Mouse (Mus musculus): Measurements from ENCODE around the gene Tph2. TPM values are rescaled to one million over a fixed set of nuclear protein-coding genes. Genes with fewer than 3 reads are reported as not detected.
A peak's percentile ranks its signal among the peaks of the same experiment; 100 is the strongest.

The Tph2 gene
- polyA plus RNA-seq, 1 experiment from 2014 or later: 7.3 TPM

- Histone ChIP-seq H3K27ac (no peak overlapping the region), H3K4me2 (0 out of 2 replicates have a peak overlapping the region, but pooled peaks have one; percentile 12)
- ATAC-seq (replicated peaks): no peak
Measured at GRCm38 (mm10) chr10:115175591-115175991, 9.2 kb downstream of the Tph2 start.

DNA sequence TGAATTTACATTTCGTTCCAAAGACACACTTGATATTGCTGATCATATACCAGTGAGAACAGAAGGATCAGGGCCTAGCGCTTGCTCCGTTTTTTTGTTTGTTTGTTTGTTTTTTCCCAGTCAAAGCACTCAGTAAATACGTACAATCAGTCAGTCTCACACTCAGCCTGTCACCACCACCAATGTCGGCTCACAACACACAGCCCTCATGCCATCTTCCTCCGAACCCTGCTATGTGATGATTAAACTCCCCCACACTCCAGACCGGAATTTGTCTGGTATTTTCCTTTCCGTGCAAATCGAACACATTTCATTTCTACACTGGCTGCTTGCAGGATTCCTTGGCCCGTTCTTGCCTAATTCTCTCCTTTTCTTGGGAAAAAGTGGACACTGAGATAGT, 11.5 kb downstream of the Tph2 start:
- no peak overlapping the region for H3K4me2 ChIP-seq
- no peak overlapping the region for H3K27ac ChIP-seq
- no peaks in the 10 kb centered on the region for H3K9me3 ChIP-seq
- H3K9ac ChIP-seq: no peak overlapping the region
- H3K4me1 ChIP-seq: peaks cover 13% of the 10 kb centered on the region
- no peaks in the 10 kb centered on the region for H3K36me3 ChIP-seq (replicated peaks)
- no peaks in the 10 kb centered on the region for H3K27me3 ChIP-seq (replicated peaks)
- ATAC-seq (replicated peaks): no peak
- WGBS: 80% methylated on average over 10 of the region's 10 CpGs
- H3K4me3 ChIP-seq: no peak overlapping the region

More at GRCm38 (mm10) chr10:115175591-115175991, 9.2 kb downstream of the Tph2 start:
- Histone ChIP-seq H3K36me3 (replicated peaks) (no peaks in the 10 kb centered on the region), H3K9ac (no peak overlapping the region), H3K9me3 (no peaks in the 10 kb centered on the region), H3K4me3 (no peak overlapping the region), H3K4me1 (peaks cover 9% of the 10 kb centered on the region), H3K27me3 (replicated peaks) (no peaks in the 10 kb centered on the region)
- WGBS: 62% methylated on average over 12 of the region's 12 CpGs

DNA sequence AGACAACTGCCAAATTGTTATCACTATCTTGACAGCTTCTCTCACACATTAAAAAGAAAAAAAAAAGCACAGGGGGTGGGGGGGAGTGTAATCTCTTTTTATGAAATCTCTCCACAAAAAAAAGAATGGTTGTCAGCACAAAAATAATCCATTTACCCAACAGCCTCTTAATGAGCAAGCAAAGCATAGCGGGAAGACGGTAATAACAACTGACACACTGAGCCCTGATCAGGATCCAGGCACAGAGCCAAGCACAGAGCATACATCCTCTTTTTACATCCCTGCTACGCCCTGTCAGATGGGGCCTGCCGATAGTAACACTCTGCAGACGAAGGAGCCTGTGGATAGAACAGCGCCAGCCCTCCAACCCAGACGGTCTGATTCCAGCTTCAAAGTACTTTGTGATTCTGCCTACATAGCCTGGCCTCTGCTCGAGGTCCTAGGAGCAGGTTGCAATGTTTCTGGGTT, 13.4 kb downstream of the Tph2 start:
- H3K4me3 ChIP-seq: no peak overlapping the region
- H3K4me1 ChIP-seq: peaks cover 13% of the 10 kb centered on the region
- H3K4me2 ChIP-seq: no peak overlapping the region
- ATAC-seq (replicated peaks): peak; percentile 75
- H3K9me3 ChIP-seq: no peaks in the 10 kb centered on the region
- peak overlapping the region; percentile 21; the same call in 1 of the 2 replicates for H3K27ac ChIP-seq
- no peaks in the 10 kb centered on the region for H3K27me3 ChIP-seq (replicated peaks)
- no peaks in the 10 kb centered on the region for H3K36me3 ChIP-seq (replicated peaks)
- 36% methylated on average over 8 of the region's 8 CpGs for WGBS
- H3K9ac ChIP-seq: no peak overlapping the region

DNA sequence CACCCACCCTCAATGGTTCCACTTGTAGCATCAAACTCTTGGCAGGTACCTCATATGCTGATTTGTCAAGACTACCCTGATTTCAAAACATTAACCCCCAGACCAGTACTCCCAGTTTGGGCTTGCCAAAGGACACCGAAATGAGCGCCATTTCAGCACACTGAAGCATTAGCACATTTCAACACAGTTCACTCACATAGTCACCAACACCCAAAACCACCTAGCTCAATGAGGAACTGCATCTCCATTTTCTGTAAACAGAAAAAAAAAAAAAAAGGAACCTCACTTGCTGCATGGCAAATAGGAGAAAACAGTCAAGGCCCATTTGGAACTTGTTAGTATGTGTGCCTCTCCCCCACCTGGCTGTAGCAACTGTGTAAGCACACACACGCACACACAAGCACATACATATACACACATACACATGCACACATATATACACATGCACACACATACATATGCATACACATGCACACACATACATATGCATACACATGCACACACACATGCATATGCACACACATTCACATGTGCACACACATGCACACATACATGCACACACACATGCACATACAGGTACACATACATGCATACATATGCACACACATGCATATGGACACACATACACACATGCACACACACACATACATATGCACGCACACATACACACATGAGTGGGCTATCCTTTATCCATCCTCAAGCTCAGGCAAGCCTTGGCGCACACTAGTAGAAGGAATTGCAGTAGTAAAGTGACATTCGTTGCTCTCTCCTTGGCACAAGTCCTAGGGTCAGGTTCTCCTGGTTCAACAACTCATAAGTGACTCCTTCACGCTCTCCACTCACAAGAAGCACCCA, 14.1 kb downstream of the Tph2 start:
- H3K4me1 ChIP-seq: peaks cover 13% of the 10 kb centered on the region
- no peaks in the 10 kb centered on the region for H3K9me3 ChIP-seq
- no peak; the same call in 1 of the 2 replicates for ATAC-seq (replicated peaks)
- H3K4me2 ChIP-seq: no peak overlapping the region
- no peaks in the 10 kb centered on the region for H3K36me3 ChIP-seq (replicated peaks)
- H3K4me3 ChIP-seq: no peak overlapping the region
- 80% methylated on average over 7 of the region's 7 CpGs for WGBS
- H3K27ac ChIP-seq: no peak overlapping the region; the same call in 1 of the 2 replicates
- no peaks in the 10 kb centered on the region for H3K27me3 ChIP-seq (replicated peaks)
- H3K9ac ChIP-seq: no peak overlapping the region

DNA sequence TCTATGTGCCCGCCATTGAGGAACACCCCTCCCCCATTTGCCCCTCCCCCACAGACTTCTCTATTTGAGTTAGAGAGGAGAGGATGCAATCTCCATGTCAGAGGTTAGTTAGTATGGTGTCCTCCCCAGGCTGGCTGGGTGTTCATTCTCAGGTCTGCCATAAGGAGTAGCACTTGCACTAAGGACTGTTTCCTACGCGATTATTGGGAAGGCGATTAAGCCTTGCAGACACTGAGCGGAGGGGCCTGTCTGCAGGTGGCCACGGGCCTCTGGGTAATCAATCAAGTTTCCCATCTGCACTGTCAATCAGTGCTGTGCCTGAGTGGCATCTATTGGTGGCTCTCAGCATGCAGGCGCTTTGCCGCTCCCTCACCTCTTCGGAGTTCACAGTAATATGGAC, 15.4 kb downstream of the Tph2 start:
- H3K27me3 ChIP-seq (replicated peaks): no peaks in the 10 kb centered on the region
- H3K27ac ChIP-seq: no peak overlapping the region
- H3K36me3 ChIP-seq (replicated peaks): no peaks in the 10 kb centered on the region
- H3K4me1 ChIP-seq: peaks cover 11% of the 10 kb centered on the region
- 23% methylated on average over 9 of the region's 9 CpGs for WGBS
- ATAC-seq (replicated peaks): peak; percentile 42
- no peaks in the 10 kb centered on the region for H3K9me3 ChIP-seq
- no peak overlapping the region for H3K9ac ChIP-seq
- H3K4me2 ChIP-seq: no peak overlapping the region
- no peak overlapping the region for H3K4me3 ChIP-seq

GRCm38 (mm10) chr10:115160289-115160688, 24.5 kb downstream of the Tph2 start:
- Histone ChIP-seq H3K27me3 (replicated peaks) (no peaks in the 10 kb centered on the region), H3K4me1 (no peaks in the 10 kb centered on the region), H3K9me3 (no peaks in the 10 kb centered on the region), H3K4me2 (no peak overlapping the region), H3K4me3 (no peak overlapping the region), H3K27ac (no peak overlapping the region), H3K36me3 (replicated peaks) (no peaks in the 10 kb centered on the region), H3K9ac (no peak overlapping the region)
- 76% methylated on average over 5 of the region's 5 CpGs for WGBS
- no peak for ATAC-seq (replicated peaks)

- no peaks in the 10 kb centered on the region for H3K9me3 ChIP-seq
- H3K9ac ChIP-seq: no peak overlapping the region
- H3K27me3 ChIP-seq (replicated peaks): no peaks in the 10 kb centered on the region
- no peaks in the 10 kb centered on the region for H3K4me1 ChIP-seq
- no peaks in the 10 kb centered on the region for H3K36me3 ChIP-seq (replicated peaks)
- 70% methylated on average over 5 of the region's 5 CpGs for WGBS
- H3K27ac ChIP-seq: no peak overlapping the region
- peak; percentile 20; the same call in 1 of the 2 replicates for ATAC-seq (replicated peaks)
- no peak overlapping the region for H3K4me2 ChIP-seq
- no peak overlapping the region for H3K4me3 ChIP-seq
Measured at GRCm38 (mm10) chr10:115147308-115147707, 37.5 kb downstream of the Tph2 start.

- Histone ChIP-seq H3K4me1 (no peaks in the 10 kb centered on the region), H3K4me2 (no peak overlapping the region), H3K9me3 (no peaks in the 10 kb centered on the region), H3K4me3 (no peak overlapping the region), H3K27me3 (replicated peaks) (no peaks in the 10 kb centered on the region), H3K9ac (no peak overlapping the region), H3K36me3 (replicated peaks) (no peaks in the 10 kb centered on the region), H3K27ac (no peak overlapping the region)
- 80% methylated on average over 8 of the region's 8 CpGs for whole genome bisulfite sequencing
- ATAC-seq (replicated peaks): no peak
Measured at GRCm38 (mm10) chr10:115146257-115146898, 38.4 kb downstream of the Tph2 start.

DNA sequence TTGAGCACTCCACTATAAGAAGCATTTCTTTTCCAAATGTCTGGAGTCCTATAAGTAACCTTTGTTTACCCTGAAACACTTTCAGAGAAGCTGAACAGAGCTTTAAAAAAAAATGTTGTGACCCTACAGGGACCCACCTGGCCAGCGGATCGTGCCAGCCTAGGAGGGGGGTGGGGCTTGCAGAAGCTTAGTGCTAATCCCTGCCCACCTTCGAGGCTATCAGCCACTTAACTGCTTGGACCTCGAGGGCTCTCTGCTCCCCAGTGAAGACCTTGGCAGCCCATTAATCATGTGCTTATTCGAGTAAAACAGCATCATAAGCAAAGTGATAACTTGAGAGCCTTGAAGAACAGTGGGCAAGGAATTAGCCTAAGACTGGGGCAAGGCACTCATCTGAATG, 40.3 kb downstream of the Tph2 start:
- 17% methylated on average over 5 of the region's 5 CpGs for WGBS
- no peak overlapping the region for H3K9ac ChIP-seq
- ATAC-seq (replicated peaks): no peak
- H3K4me1 ChIP-seq: no peaks in the 10 kb centered on the region
- no peaks in the 10 kb centered on the region for H3K36me3 ChIP-seq (replicated peaks)
- H3K27ac ChIP-seq: no peak overlapping the region
- H3K27me3 ChIP-seq (replicated peaks): no peaks in the 10 kb centered on the region
- no peak overlapping the region for H3K4me3 ChIP-seq
- no peak overlapping the region for H3K4me2 ChIP-seq
- H3K9me3 ChIP-seq: no peaks in the 10 kb centered on the region

DNA sequence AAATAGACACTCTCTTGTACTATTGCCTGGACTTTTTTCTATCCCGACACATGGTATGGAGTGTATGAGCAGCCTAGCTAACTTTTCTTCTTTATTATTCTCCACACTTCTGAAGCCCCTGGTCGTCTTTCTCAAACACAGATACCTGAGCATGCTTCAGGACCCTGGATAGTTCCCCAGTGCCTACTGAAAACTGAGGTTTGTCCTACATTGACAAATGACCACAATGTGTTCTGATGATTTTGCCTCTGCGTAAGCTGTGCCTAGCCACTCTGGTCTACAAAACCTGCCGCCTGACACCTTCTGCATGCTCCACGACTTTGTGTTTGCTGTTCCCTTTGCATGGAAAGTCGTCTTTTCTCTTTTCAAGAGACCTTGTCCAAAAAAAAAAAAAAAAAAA, 41.2 kb downstream of the Tph2 start:
- no peaks in the 10 kb centered on the region for H3K36me3 ChIP-seq (replicated peaks)
- WGBS: 61% methylated on average over 6 of the region's 6 CpGs
- no peaks in the 10 kb centered on the region for H3K4me1 ChIP-seq
- no peak overlapping the region for H3K4me3 ChIP-seq
- H3K27ac ChIP-seq: no peak overlapping the region
- H3K4me2 ChIP-seq: no peak overlapping the region
- H3K9ac ChIP-seq: no peak overlapping the region
- ATAC-seq (replicated peaks): no peak
- H3K27me3 ChIP-seq (replicated peaks): no peaks in the 10 kb centered on the region
- no peaks in the 10 kb centered on the region for H3K9me3 ChIP-seq

- Histone ChIP-seq H3K27ac (no peak overlapping the region), H3K9ac (no peak overlapping the region), H3K9me3 (no peaks in the 10 kb centered on the region), H3K4me2 (no peak overlapping the region), H3K4me3 (no peak overlapping the region), H3K4me1 (no peaks in the 10 kb centered on the region), H3K36me3 (replicated peaks) (no peaks in the 10 kb centered on the region), H3K27me3 (replicated peaks) (no peaks in the 10 kb centered on the region)
- 78% methylated on average over 7 of the region's 7 CpGs for WGBS
- ATAC-seq (replicated peaks): no peak
Measured at GRCm38 (mm10) chr10:115137016-115137415, 47.8 kb downstream of the Tph2 start.

DNA sequence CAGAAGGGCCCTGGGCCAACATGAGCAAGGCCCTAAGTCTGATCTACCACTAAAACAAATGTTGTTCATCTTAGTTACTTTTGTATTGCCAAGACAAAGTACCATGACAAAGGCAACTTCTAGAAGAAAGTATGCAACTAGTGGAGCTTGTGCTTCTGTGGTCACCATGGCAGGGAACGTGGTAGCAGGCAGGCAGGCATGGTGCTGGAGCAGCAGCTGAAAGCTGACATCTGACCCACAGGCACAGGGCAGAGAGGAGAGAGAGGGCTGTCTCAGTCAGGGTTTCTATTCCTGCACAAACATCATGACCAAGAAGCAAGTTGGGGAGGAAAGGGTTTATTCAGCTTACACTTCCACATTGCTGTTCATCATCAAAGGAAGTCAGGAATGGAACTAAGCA, 56.9 kb downstream of the Tph2 start:
- H3K27me3 ChIP-seq (replicated peaks): no peaks in the 10 kb centered on the region
- H3K36me3 ChIP-seq (replicated peaks): no peaks in the 10 kb centered on the region
- H3K4me1 ChIP-seq: peaks cover 9% of the 10 kb centered on the region
- no peak overlapping the region for H3K27ac ChIP-seq
- 71% methylated on average over 1 of the region's 1 CpGs for WGBS
- H3K4me2 ChIP-seq: no peak overlapping the region
- no peak for ATAC-seq (replicated peaks)
- H3K9me3 ChIP-seq: no peaks in the 10 kb centered on the region
- no peak overlapping the region for H3K4me3 ChIP-seq
- H3K9ac ChIP-seq: no peak overlapping the region
